Mouse (Mus musculus): Measurements from ENCODE around the gene Plppr4.

The Plppr4 gene

GRCm38 (mm10) chr3:117360528-117360927 is at the start of gene Plppr4:
Gene Plppr4, minus strand, starts transcription at chr3:117360876.
- DNase-seq (ENCODE audit: extremely low spot score, low read depth, low spot score): no peak

DNA sequence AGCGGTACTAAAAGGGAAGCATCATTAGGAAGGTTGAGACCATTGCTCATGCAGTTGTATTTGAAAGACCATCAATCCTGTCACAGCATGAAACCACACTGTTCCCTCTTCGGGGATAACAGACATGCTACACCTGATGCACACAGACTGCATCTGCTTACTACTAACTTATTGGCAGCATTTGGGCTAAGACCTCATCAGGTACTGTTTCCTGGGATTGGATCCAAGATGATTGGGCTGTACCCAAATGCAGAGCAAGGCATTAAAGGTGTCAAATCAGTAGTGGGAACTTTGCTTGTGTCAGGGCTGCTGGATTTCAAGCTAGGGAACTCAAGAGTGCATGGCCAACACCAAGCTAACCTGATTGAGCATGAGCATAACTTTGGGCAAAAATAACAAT is 45.1 kb upstream of the Plppr4 start:
- DNase-seq (ENCODE audit: extremely low spot score, low read depth, low spot score): no peak

DNA sequence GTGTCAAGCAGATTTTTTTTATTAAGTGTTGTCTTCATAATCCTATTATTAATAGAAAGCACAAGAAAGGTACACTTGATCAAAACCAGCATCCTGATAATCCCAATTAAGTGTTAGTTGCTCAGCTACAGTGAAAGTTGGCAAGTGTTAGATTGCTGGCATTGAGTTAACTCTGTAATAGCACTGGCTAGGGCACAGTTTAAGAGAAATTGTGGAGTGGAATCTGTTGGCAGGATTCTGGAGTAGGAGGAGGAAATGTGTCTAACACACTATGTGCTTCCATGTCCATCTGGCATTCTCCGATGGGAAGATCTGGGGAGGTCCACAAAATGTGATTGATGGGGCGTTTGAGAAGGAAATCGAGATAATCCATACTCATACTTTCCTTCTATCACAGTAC is 43.1 kb upstream of the Plppr4 start:
- DNase-seq (ENCODE audit: extremely low spot score, low read depth, low spot score): no peak

- DNase-seq (ENCODE audit: extremely low spot score, low read depth, low spot score): no peak
These were observed 5.4 kb upstream of the Plppr4 start for GRCm38 (mm10) chr3:117366041-117366440.

DNA sequence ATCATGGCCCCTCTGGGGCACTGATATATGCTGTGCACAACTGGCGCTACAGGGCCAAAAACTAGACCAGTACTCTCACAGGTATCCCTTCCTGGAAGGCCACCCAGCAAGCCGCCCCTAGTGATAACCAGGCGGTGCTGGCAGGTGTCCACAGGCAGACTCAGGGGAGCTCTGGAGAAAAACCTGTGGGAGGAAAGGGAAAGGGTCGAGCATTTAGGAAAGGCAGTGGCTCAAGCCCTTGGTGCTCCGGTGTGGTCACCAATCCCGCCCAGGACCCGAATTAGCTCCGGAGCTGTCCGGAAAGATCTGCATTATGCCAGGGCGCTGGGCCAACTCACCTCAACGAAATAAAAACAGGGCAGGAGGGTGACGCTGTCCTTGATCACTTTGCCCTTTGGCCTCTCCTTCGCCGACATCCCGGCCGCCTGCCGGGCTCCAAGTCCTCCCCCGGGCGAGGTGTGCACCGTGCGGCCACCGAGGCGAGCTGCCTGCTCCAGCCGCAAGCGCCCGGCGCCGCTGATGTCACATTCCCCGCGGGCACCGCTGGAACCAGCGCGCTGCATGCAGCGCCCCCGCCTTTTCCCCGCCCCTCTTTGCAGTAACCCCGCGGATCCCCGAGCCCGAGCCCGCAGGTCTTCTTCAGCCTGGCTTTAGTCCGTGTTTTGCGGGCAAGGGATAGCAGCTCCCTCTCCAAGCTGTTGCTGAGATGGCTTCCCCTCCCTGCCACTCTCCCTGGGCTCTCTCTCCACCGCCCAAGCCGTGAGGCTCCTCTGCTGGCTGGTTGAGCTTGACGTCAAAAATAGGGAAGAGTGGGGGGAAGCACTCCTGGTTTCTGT is 772 bp downstream of the Plppr4 start:
- DNase-seq (ENCODE audit: extremely low spot score, low read depth, low spot score): no peak

GRCm38 (mm10) chr3:117358981-117359628 is 1.6 kb downstream of the Plppr4 start:
- DNase-seq (ENCODE audit: extremely low spot score, low read depth, low spot score): no peak

GRCm38 (mm10) chr3:117357367-117357766 is 3.3 kb downstream of the Plppr4 start:
- no peak for DNase-seq (ENCODE audit: extremely low spot score, low read depth, low spot score)

- DNase-seq (ENCODE audit: extremely low spot score, low read depth, low spot score): no peak
These were observed 6.7 kb downstream of the Plppr4 start for GRCm38 (mm10) chr3:117353940-117354339.

DNA sequence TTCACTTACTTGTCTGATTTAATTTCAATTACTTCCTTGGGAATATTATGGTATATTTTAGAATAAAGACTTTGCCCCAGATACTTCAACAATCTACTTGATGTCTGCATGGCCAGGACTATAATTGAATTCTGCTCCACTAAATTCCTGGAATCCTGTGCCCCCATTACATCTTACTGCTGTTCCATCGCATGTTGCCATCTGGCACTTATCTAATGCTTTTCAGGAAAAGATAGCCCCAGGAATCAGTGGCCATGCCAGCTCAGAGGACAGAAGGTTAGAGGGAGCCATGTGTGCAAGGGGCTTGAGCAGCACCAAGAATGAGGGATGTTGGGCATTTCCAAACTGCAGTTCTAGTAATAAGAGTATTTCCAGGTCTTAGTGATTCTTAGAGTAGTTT is 14.3 kb downstream of the Plppr4 start:
- DNase-seq (ENCODE audit: extremely low spot score, low read depth, low spot score): no peak

DNA sequence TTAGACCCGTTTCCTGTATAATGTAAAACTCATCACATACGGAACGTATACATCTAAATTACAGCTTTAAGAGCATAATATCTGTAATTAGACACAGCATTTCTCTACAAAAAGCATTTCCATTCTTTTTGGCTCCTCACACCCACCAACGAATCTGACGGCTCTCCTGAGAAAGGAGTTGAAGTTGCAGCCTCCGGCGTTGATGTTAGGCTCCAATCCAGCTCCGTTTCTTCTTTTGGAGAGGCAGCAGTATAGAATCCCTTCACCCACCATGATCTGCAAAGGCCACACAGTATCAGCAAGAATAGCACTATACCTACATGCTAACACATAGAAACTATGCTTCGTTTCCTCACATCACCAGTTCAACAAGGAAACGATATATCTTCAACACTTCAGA is 29.2 kb downstream of the Plppr4 start:
- DNase-seq (ENCODE audit: extremely low spot score, low read depth, low spot score): no peak

- no peak for DNase-seq (ENCODE audit: extremely low spot score, low read depth, low spot score)
These were observed 31.2 kb downstream of the Plppr4 start for GRCm38 (mm10) chr3:117329485-117329884.

- no peak for DNase-seq (ENCODE audit: extremely low spot score, low read depth, low spot score)
These were observed 34.1 kb downstream of the Plppr4 start for GRCm38 (mm10) chr3:117326551-117326950.

- DNase-seq (ENCODE audit: extremely low spot score, low read depth, low spot score): no peak
These were observed 41.0 kb downstream of the Plppr4 start for GRCm38 (mm10) chr3:117319671-117320070.

DNA sequence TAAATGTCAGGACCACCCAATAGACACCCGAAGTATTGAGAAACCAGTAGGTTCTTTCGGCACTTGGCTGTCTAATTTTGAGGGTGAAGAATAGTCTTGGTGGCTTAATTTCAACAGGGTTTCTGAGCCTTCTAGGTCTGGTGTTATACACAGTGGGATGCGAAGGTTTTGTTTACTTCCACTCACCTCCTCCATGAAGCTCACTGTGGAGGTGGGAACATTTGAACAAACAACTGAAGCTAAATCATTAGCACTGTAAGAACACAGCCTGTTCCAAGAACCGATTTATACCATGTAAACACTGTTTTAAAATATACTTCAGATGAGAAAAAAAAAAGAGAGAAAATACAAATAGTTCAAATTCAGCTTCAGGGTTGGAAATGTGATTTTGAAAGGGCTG is 47.3 kb downstream of the Plppr4 start:
- DNase-seq (ENCODE audit: extremely low spot score, low read depth, low spot score): no peak

DNA sequence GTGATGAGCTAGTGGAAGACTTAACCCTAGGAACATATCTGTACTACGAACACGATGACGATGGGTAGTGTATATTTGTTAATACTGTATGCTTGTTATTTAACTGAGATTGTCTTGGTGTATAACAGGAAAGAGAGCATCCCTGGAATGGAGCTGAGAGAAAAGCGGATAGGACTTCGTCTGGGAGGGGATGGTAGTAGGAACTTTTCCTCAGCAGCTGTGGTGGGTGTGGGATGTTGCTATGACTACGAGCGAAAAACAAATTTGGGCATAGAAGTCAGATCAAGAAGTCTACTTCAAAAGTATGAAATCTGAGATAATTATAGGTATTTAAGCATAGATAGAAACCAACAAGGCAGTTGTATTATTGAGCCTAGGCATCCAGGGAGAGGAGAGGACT is 48.6 kb downstream of the Plppr4 start:
- no peak for DNase-seq (ENCODE audit: extremely low spot score, low read depth, low spot score)

GRCm38 (mm10) chr3:117310801-117311368 is 49.8 kb downstream of the Plppr4 start:
- DNase-seq (ENCODE audit: extremely low spot score, low read depth, low spot score): no peak

- DNase-seq (ENCODE audit: extremely low spot score, low read depth, low spot score): no peak
These were observed 51.1 kb downstream of the Plppr4 start for GRCm38 (mm10) chr3:117309580-117309910.

DNA sequence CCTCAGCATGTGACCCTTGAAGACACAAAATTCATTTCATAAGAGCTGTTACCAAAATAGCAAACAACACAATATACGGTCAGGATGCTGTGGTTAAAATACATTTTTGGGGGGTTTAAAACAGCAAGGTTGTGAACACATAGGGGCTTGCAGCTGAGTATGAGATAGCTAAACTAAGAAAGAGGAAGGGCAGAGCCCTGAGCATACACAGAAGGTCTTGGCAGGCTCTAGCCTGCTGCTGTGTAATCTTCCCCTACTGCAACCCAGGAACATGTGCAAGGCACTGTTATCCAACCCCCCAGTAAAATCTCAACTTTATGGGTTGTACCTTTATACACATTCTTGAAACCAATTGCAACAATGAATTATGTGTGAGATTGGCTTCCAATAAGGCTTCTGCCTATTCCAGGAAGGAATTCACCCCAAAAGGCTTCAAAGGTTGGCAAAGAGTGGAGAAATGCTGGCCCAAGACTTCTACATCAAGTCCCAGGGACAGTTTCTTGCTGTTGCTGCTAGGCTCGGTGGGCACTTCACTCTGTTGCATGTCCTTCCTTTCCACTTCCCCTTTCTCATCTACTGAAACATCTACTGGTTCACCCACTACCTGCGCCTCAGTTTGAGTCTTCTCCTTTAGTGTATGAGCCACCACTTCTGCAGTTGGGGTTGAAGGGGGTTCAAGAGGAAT is 51.6 kb downstream of the Plppr4 start:
- DNase-seq (ENCODE audit: extremely low spot score, low read depth, low spot score): no peak

DNA sequence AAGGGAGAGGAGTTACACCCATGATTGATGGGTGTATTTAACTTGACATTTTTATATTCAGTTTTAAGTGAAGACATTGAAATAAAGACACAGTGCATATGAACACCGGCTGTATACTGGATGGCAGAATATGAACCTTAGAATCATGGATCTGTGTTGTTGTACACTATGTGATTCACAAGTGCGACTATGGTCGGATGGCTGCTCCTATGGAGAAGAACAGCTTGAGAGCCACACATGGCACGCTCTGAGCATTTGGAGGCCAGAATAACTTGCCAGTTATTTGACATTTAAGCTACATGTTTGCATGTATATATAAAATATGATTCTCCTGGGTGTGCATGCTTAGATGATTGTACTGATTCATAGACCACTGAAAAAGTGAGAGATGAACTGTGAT is 53.1 kb downstream of the Plppr4 start:
- no peak for DNase-seq (ENCODE audit: extremely low spot score, low read depth, low spot score)

DNA sequence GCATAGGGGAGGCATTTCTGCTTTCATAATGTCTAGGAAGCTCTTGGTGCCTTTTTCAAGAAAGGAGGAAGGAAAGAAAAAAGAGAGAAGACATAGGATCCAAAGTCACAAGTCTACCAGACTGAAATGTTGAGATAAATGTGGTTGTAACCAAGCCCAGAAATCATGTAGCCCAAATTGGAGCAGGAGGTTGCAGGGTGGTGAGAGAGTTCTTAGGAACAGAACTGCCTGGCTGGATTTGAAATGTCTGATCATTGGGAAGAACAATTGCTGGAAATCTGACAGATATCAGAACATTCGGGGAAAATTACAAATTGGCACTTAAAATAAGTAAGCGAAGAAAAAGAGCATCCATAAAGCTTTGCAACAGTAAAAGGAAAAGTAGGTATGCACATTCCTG is 56.6 kb downstream of the Plppr4 start:
- no peak for DNase-seq (ENCODE audit: extremely low spot score, low read depth, low spot score)

GRCm38 (mm10) chr3:117300735-117301271 is 59.9 kb downstream of the Plppr4 start:
- DNase-seq (ENCODE audit: extremely low spot score, low read depth, low spot score): no peak
